Mouse (Mus musculus) stomach, embryonic 14.5 days (tissue): Measurements from ENCODE around the gene Zfp697. TPM values are rescaled to one million over a fixed set of nuclear protein-coding genes. Genes with fewer than 3 reads are reported as not detected.
"Not testable (repeated sequence)": the region's sequence is repeated elsewhere in the genome, so short reads cannot be mapped to it uniquely, and the experiment has no call there.

ENCODE experiments used
- ATAC-seq: fragments of 200-750 bp; cut with Nextera tagmentation; 2 replicates; pipeline ENCODE4 v1.8.0; 2017; ENCODE audit warnings: low read depth, moderate TSS enrichment; ENCODE audit not compliant: insufficient number of reproducible peaks, insufficient read depth, low FRiP score
- H3K27ac ChIP-seq: fragments of 300-500 bp; sonication (generic); 2 replicates; pipeline ENCODE4 v1.5.1; 2014; ENCODE audit warnings: mild to moderate bottlenecking, low read length, moderate library complexity, mixed read lengths
- H3K27me3 ChIP-seq: fragments of 300-500 bp; sonication (generic); 2 replicates; pipeline ENCODE4 v1.6.1; 2014; ENCODE audit warnings: low read length, control low read depth, mixed read lengths; ENCODE audit not compliant: control insufficient read depth, insufficient read depth
- H3K36me3 ChIP-seq: fragments of 300-500 bp; sonication (generic); 2 replicates; pipeline ENCODE4 v1.6.1; 2014; ENCODE audit warnings: mild to moderate bottlenecking, control low read depth, low read length, moderate library complexity, mixed read lengths; ENCODE audit not compliant: control insufficient read depth, insufficient read depth
- H3K4me1 ChIP-seq: fragments of 300-500 bp; sonication (generic); 2 replicates; pipeline ENCODE4 v1.6.1; 2014; ENCODE audit warnings: low read length, control low read depth, mixed read lengths; ENCODE audit not compliant: control insufficient read depth, insufficient read depth
- H3K4me2 ChIP-seq: fragments of 300-500 bp; sonication (generic); replicated peaks from 2 replicates; pipeline ENCODE4 v1.6.1; 2014; ENCODE audit warnings: low read depth, low read length, control low read depth
- H3K4me3 ChIP-seq: fragments of 300-500 bp; sonication (generic); 2 replicates; pipeline ENCODE4 v1.5.1; 2014; ENCODE audit warnings: low read depth, low read length, control low read depth
- H3K9ac ChIP-seq: fragments of 300-500 bp; sonication (generic); replicated peaks from 2 replicates; pipeline ENCODE4 v1.6.1; 2014; ENCODE audit warnings: low read depth, mild to moderate bottlenecking, control low read depth, low read length, moderate library complexity, mixed read lengths
- H3K9me3 ChIP-seq: fragments of 300-500 bp; sonication (generic); 2 replicates; pipeline ENCODE4 v1.6.1; 2016; ENCODE audit warnings: low read depth, low read length, control low read depth; ENCODE audit not compliant: control insufficient read depth
- WGBS: fragments of 180-500 bp; shearing (Covaris S2); extraction: QIAGEN DNeasy Blood & Tissue Kit; methylation state at CpG from one replicate; pipeline ENCODE4 v1.1.7; 2014; 5-methylcytosine and 5-hydroxymethylcytosine counted together
- polyA plus RNA-seq: library from polyadenylated mRNA; unstranded; fragments of >200 nt; fragmentation: Nextera tagmentation; extraction: Ambion mirVana; gene quantifications from 2 replicates; pipeline ENCODE4 v1.2.1, GENCODE M21; 2014

Gene Zfp697
- polyA plus RNA-seq, 1 experiment from 2014 or later, result 10.1 TPM

GRCm38 (mm10) chr3:98381677-98382245 lies 500 bp upstream of the Zfp697 start:
- Histone ChIP-seq H3K9ac (peak overlapping the region; percentile 71), H3K27ac (0 out of 2 replicates have a peak overlapping the region, but pooled peaks have one; percentile 44), H3K4me2 (peak overlapping the region; percentile 91), H3K4me3 (peak overlapping the region; percentile 90), H3K9me3 (no peaks in the 10 kb centered on the region), H3K36me3 (no peaks in the 10 kb centered on the region), H3K27me3 (no peaks in the 10 kb centered on the region), H3K4me1 (peaks cover 9% of the 10 kb centered on the region; the same call in 1 of the 2 replicates)
- 0 out of 2 replicates have a peak, but pooled peaks have one; percentile 20 for ATAC-seq
- WGBS, result 7% methylated on average over 17 of the region's 17 CpGs

DNA sequence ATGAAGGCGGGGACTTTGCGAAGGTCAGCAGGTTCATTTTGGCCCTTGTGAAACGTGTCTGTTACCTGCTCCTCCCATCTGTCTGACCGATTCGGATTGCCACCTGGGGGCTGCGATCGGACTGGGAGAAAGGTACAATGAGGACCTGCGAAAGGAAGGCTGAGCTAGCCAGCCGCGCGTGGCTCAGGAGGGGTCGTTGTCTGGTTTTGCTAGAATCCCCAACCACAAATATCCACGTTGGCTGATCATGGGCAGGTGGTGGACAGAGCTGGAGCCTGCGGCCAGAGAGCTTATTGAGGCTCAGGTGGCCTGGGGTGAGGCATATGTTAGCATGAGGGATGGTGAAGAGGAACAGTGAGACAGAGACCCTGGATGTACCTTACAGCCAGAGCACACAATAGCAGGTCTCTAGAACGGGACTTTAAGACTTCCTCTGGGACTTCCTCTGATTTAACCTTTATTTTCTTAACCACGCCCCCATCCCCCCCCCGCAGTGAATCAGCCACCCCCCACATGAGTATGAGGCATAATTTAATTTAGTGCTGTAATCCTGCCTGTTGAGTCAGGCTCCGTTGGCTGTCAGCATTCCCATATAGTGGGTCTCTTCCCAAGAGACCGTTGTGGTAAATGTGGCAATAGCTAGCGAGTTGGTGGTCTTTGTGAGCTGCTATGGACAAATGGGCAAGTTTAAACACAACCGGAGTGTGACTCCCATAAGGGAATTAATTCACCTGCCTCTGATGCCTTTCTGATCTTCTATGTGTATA lies 946 bp downstream of the Zfp697 start:
- ATAC-seq, result no peak
- H3K4me1 ChIP-seq, result peaks cover 12% of the 10 kb centered on the region; the same call in 1 of the 2 replicates
- peak overlapping the region; percentile 91 for H3K4me2 ChIP-seq
- H3K36me3 ChIP-seq, result no peaks in the 10 kb centered on the region
- H3K9ac ChIP-seq, result peak overlapping the region; percentile 71
- no peak overlapping the region for H3K27ac ChIP-seq
- 8% methylated on average over 21 of the region's 21 CpGs for WGBS
- H3K4me3 ChIP-seq, result peak overlapping the region; percentile 90
- no peaks in the 10 kb centered on the region for H3K9me3 ChIP-seq
- no peaks in the 10 kb centered on the region for H3K27me3 ChIP-seq

DNA sequence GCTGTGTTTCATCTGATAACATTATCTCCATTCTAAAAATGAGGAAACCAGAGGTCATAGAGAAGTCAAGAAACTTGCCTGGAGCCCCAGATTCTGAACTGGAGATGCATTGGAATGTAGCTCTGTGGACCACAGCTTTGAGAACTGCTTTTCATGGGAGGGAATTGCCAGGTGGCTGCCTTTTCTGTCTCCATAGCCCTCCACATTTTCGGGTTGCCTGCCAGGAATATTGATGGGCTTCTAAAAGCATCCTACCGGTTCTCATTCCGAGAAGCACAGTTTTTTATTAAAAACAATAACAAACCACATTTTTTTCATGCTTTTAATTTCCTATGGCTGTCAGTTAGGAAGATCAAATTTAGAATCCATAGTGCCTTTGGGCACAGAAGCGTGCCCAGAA lies 4.8 kb downstream of the Zfp697 start:
- Histone ChIP-seq H3K27ac (no peak overlapping the region), H3K4me2 (no peak overlapping the region), H3K9me3 (no peaks in the 10 kb centered on the region), H3K4me3 (no peak overlapping the region), H3K9ac (no peak overlapping the region), H3K27me3 (no peaks in the 10 kb centered on the region), H3K4me1 (peaks cover 12% of the 10 kb centered on the region; the same call in 1 of the 2 replicates), H3K36me3 (no peaks in the 10 kb centered on the region)
- ATAC-seq, result no peak
- 39% methylated on average over 4 of the region's 4 CpGs for WGBS

DNA sequence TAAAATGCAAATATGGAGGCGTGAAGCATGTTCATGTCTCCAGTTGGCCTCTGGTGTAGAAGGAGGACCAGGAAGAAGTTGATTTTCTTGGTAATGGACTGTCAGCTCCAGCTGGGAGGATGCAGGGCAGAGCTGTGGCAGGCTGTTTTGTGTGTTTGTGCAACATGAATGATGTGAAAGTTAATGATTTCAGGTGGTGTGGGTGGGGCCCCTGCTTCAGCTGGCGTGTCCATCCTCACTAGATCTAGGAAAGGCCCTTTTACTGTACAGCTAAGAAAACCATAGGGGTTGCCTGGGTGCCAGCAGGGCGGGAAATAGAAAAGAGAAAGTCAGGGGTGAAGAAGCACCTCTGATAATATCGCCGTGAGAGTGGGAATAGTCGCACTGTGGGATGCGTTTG lies 5.5 kb downstream of the Zfp697 start:
- Histone ChIP-seq H3K4me3 (no peak overlapping the region), H3K4me2 (no peak overlapping the region), H3K27ac (no peak overlapping the region), H3K9ac (no peak overlapping the region), H3K36me3 (no peaks in the 10 kb centered on the region), H3K27me3 (no peaks in the 10 kb centered on the region), H3K9me3 (no peaks in the 10 kb centered on the region), H3K4me1 (peaks cover 12% of the 10 kb centered on the region; the same call in 1 of the 2 replicates)
- WGBS, result 58% methylated on average over 7 of the region's 7 CpGs
- ATAC-seq, result no peak

- Histone ChIP-seq H3K27ac (no peak overlapping the region), H3K4me3 (no peak overlapping the region), H3K27me3 (no peaks in the 10 kb centered on the region), H3K4me1 (0 out of 2 replicates have a peak, but pooled peaks cover 2% of the 10 kb centered on the region), H3K36me3 (no peaks in the 10 kb centered on the region), H3K4me2 (no peak overlapping the region), H3K9ac (no peak overlapping the region), H3K9me3 (no peaks in the 10 kb centered on the region)
- no peak for ATAC-seq
- WGBS, result 62% methylated on average over 3 of the region's 3 CpGs
Observed at GRCm38 (mm10) chr3:98389305-98389704, 7.0 kb downstream of the Zfp697 start.

GRCm38 (mm10) chr3:98404268-98404895 lies 22.1 kb downstream of the Zfp697 start:
- H3K4me3 ChIP-seq, H3K27me3 ChIP-seq, ATAC-seq, H3K36me3 ChIP-seq, H3K9ac ChIP-seq, H3K9me3 ChIP-seq, H3K4me2 ChIP-seq, H3K27ac ChIP-seq, H3K4me1 ChIP-seq: not testable (repeated sequence)
- 94% methylated on average over 9 of the region's 9 CpGs for WGBS

GRCm38 (mm10) chr3:98405877-98406276 lies 23.6 kb downstream of the Zfp697 start:
- H3K9me3 ChIP-seq, ATAC-seq, H3K36me3 ChIP-seq, H3K27ac ChIP-seq, H3K4me3 ChIP-seq, H3K4me2 ChIP-seq, H3K4me1 ChIP-seq, H3K27me3 ChIP-seq, H3K9ac ChIP-seq: not testable (repeated sequence)
- 89% methylated on average over 5 of the region's 6 CpGs for WGBS

DNA sequence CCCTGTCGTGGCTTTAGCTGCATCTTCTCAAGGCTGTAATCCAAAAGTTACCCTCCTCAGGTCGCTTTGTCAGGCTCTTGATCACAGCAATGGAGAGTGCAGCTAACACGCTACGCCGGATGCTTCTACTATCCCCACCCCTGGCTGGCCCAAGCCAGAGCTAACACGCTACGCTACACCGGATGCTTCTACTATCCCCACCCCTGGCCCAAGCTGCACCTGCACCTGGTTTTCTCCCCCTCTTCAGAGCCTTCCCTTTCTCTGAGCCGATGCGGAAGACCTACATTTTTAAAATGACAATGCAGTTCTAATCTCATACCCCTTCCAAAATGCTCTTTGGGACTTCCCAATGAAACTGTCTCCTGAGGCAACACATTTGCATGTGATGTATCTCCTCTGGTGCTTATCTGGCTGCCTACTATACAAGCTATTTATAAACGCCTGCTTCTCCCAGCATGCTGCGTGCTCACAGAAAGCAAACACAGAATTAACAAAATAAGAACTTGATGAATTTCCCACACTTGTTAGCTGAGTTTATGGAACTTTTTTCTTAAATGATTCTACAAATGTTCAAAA lies 24.4 kb downstream of the Zfp697 start:
- not testable (repeated sequence) for H3K4me2 ChIP-seq, H3K36me3 ChIP-seq, ATAC-seq, H3K4me3 ChIP-seq, H3K27me3 ChIP-seq, H3K4me1 ChIP-seq, H3K9ac ChIP-seq, H3K9me3 ChIP-seq, H3K27ac ChIP-seq
- 62% methylated on average over 12 of the region's 12 CpGs for WGBS
